Mouse (Mus musculus) forebrain, embryonic 13.5 days (tissue): ENCODE results near the gene Chaf1b. TPM values are rescaled to one million over a fixed set of nuclear protein-coding genes. Genes with fewer than 3 reads are reported as not detected.
A peak's percentile ranks its signal among the peaks of the same experiment; 100 is the strongest.

Experiments used
- ATAC-seq: fragments of 200-750 bp; cut with Nextera tagmentation; 2 replicates; pipeline ENCODE4 v1.8.0; 2017
- H3K27ac ChIP-seq: fragments of 300-500 bp; sonication (generic); 2 replicates; pipeline ENCODE4 v1.5.1; 2015; ENCODE audit warnings: inconsistent platforms, mild to moderate bottlenecking, moderate library complexity
- H3K27me3 ChIP-seq: fragments of 300-500 bp; sonication (generic); 2 replicates; pipeline ENCODE4 v1.6.1; 2015; ENCODE audit warnings: mild to moderate bottlenecking, inconsistent platforms
- H3K36me3 ChIP-seq: fragments of 300-500 bp; sonication (generic); 2 replicates; pipeline ENCODE4 v1.6.1; 2015; ENCODE audit warnings: mild to moderate bottlenecking, inconsistent platforms; ENCODE audit not compliant: poor library complexity, severe bottlenecking
- H3K4me1 ChIP-seq: fragments of 300-500 bp; sonication (generic); 2 replicates; pipeline ENCODE4 v1.6.1; 2015; ENCODE audit warnings: inconsistent platforms
- H3K4me2 ChIP-seq: fragments of 300-500 bp; sonication (generic); 2 replicates; pipeline ENCODE4 v1.6.1; 2015; ENCODE audit warnings: inconsistent platforms, mild to moderate bottlenecking, moderate library complexity
- H3K4me3 ChIP-seq: fragments of 300-500 bp; sonication (generic); 2 replicates; pipeline ENCODE4 v1.5.1; 2015; ENCODE audit warnings: mild to moderate bottlenecking, inconsistent platforms
- H3K9ac ChIP-seq: fragments of 300-500 bp; sonication (generic); 2 replicates; pipeline ENCODE4 v1.6.1; 2015; ENCODE audit warnings: mild to moderate bottlenecking, inconsistent platforms
- H3K9me3 ChIP-seq: fragments of 300-500 bp; sonication (generic); replicated peaks from 2 replicates; pipeline ENCODE4 v1.6.1; 2016; ENCODE audit warnings: inconsistent platforms
- WGBS: fragments of 180-500 bp; shearing (Covaris S2); methylation state at CpG from one replicate; pipeline ENCODE4 v1.1.7; 2015; 5-methylcytosine and 5-hydroxymethylcytosine counted together
- polyA plus RNA-seq: library from polyadenylated mRNA; unstranded; fragments of >200 nt; fragmentation: Nextera tagmentation; extraction: Ambion mirVana; gene quantifications from 2 replicates; pipeline ENCODE4 v1.2.1, GENCODE M21; 2015

Chaf1b gene
- polyA plus RNA-seq, 1 experiment from 2014 or later = 70.0 TPM

DNA sequence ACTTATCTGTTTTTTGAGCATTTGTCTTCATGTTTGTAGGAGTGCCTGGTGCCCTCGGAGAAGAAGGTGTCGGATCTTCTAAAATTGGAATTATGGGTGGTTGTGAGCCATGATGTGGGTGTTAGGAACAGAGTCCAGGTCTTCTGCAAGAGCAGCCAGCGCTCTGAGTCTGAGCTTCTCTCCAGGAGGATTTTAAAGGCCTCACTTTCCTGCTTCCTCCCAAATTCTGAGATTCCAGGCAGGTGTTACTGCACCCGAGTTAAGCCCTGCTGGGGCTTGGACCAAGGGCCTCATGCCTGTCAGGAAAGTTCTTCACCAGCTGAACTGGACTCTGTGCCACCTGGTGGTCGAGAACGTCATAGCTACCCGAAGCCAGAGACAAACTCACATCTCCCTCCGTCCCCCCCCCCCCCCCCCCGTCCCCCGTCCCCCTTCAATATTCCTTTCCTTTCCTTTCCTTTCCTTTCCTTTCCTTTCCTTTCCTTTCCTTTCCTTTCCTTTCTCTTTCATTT lies 31.7 kb downstream of the Chaf1b start:
- Histone ChIP-seq H3K9ac (no peak overlapping the region), H3K4me2 (no peak overlapping the region), H3K27ac (no peak overlapping the region), H3K4me3 (no peak overlapping the region), H3K9me3 (no peaks in the 10 kb centered on the region), H3K27me3 (no peaks in the 10 kb centered on the region), H3K4me1 (0 out of 2 replicates have a peak, but pooled peaks cover 3% of the 10 kb centered on the region), H3K36me3 (no peaks in the 10 kb centered on the region)
- 32% methylated on average over 10 of the region's 10 CpGs for WGBS
- ATAC-seq = no peak

DNA sequence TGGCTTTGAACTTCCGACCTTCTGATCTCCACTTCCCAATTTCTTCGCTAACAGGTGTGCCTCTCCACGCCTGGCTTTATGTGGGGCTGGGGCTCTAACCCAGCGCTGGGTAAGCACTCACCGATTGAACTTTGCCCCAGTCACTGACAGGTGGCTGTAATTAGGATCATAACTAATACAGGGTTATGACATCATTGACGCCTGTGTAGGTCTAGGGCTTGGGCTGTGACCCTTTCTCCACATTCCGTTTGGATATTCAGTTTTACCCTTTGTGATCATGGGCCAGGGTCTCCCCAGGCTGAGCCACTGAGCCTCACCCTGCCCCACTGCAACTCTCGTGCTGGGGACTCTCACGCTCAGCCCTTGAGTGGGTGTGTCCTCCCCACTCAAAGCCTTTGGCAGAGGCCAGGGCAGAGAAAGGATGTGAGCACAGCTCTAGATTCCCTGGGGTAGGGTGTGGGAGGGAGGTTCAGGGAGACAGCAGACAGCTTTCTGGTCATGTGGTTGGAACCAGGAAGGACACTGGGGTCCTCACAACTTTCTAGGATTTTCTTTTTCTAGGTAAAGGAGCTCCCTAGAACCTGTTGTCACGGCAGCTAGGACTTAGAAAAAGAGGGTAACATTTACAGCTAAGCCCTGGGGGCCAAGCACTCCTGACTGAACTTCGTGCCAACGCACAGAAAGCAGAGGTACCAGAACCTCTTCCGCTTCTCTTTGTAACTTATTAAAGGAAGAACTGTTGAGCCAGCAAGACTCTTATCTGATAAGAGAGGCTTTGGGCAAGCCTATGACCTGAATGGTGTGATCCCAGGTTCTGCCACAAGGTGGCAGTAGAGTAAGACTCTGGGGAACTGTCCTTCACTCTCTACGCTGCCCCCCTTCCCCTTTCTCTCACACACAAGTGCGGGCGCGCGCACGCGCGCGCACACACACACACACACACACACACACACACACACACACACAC lies 34.3 kb downstream of the Chaf1b start:
- no peak overlapping the region for H3K9ac ChIP-seq
- H3K27ac ChIP-seq = no peak overlapping the region
- H3K36me3 ChIP-seq = no peaks in the 10 kb centered on the region
- H3K27me3 ChIP-seq = no peaks in the 10 kb centered on the region
- H3K9me3 ChIP-seq = no peaks in the 10 kb centered on the region
- ATAC-seq = peak; percentile 72; the same call in 1 of the 2 replicates
- 47% methylated on average over 18 of the region's 22 CpGs for WGBS
- peak overlapping the region; percentile 10; the same call in 1 of the 2 replicates for H3K4me3 ChIP-seq
- peak overlapping the region; percentile 42 for H3K4me2 ChIP-seq
- 0 out of 2 replicates have a peak, but pooled peaks cover 3% of the 10 kb centered on the region for H3K4me1 ChIP-seq

DNA sequence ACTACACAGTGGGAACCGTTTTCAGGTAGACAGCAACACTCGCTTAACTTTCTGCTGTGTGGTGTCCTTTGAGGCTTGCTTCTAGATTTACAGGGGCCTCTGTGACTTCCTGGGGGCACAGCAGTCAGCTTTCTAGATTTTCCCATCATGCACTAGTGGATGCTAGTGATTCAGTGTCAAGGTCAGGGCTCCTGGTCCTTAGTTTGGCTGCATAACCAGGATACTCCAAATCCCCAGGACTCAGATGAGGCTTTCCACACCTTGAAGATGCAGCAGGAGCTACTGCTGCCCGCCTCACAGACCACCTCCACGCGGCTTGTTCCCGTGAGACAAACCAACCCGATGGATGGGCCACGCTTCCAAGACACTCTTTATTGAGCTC lies 35.0 kb downstream of the Chaf1b start:
- Histone ChIP-seq H3K4me2 (peak overlapping the region; percentile 42), H3K4me3 (peak overlapping the region; percentile 10; the same call in 1 of the 2 replicates), H3K27me3 (no peaks in the 10 kb centered on the region), H3K4me1 (0 out of 2 replicates have a peak, but pooled peaks cover 3% of the 10 kb centered on the region), H3K9ac (no peak overlapping the region), H3K27ac (no peak overlapping the region), H3K9me3 (no peaks in the 10 kb centered on the region), H3K36me3 (no peaks in the 10 kb centered on the region)
- WGBS = 69% methylated on average over 8 of the region's 8 CpGs
- no peak for ATAC-seq

DNA sequence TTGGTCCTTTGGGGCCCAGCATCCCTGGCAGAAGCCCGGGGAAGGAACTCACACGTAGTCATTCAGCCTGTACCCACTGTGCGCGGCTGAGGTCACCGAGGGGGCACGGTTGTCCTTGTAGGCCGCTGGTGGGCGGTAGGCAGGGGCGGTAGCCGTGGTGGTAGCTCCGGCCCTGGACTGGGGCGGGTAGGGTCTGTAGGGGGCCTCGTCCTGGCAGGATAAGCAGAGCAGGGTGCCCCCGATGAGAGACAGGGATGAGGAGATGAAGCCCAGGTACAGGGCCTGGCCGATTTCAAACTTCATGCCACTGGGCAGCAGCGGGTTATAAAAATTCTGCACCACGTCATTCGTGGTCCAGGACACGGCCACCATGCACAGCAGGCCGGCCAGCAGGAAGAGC lies 35.5 kb downstream of the Chaf1b start:
- 78% methylated on average over 20 of the region's 20 CpGs for WGBS
- Histone ChIP-seq H3K27ac (no peak overlapping the region), H3K4me1 (0 out of 2 replicates have a peak, but pooled peaks cover 3% of the 10 kb centered on the region), H3K36me3 (no peaks in the 10 kb centered on the region), H3K9me3 (no peaks in the 10 kb centered on the region), H3K27me3 (no peaks in the 10 kb centered on the region), H3K9ac (no peak overlapping the region), H3K4me2 (no peak overlapping the region), H3K4me3 (no peak overlapping the region)
- no peak for ATAC-seq

DNA sequence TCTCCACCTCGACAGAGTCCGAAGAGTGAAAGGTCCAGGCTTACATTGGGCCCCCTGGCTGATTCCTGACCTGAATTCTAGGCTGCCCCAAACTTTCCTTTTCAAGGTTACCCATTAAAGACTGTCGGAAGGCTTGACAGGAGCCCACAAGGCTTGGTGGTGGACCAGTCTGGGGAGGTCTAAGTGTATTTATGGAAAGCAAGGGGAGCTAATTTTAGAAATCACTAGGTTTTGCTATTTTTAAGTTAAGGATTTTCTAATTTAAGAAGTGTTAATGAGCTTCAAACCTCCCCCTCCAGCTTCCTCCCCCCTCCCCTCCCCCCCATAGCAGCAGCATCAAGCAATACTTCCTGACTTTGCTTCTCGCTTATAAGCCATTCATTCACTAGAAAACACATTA lies 37.0 kb downstream of the Chaf1b start:
- no peak overlapping the region for H3K4me3 ChIP-seq
- no peaks in the 10 kb centered on the region for H3K9me3 ChIP-seq
- no peak for ATAC-seq
- WGBS = 79% methylated on average over 4 of the region's 4 CpGs
- H3K27me3 ChIP-seq = no peaks in the 10 kb centered on the region
- H3K4me2 ChIP-seq = no peak overlapping the region
- H3K36me3 ChIP-seq = no peaks in the 10 kb centered on the region
- no peak overlapping the region for H3K27ac ChIP-seq
- no peak overlapping the region for H3K9ac ChIP-seq
- 0 out of 2 replicates have a peak, but pooled peaks cover 3% of the 10 kb centered on the region for H3K4me1 ChIP-seq

DNA sequence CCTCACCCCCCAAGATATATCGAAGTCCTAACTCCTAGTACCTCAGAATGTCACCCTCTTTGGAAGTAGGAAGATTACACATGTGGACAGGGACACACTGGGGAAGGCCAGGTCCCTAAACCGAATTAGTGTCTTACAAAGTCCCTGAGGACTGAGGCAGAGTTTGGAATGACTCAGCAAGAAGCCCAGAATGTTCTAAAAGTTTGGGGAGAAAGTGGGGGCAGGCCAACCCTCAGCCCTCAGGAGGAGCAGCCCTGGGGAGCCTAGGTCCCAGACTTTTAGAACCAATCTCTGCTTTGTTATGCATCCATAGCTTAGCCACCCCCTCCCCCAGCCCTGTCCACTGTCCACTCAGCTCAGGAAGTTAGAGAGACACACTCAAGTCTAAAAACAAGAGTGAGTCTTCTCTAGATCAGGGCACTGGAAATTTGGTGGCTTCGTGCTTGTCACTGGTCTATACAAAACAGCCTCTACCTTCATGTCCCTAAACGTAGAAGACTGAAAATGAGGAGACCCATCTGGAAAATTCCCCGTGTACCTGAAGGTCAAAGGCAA lies 39.2 kb downstream of the Chaf1b start:
- no peak overlapping the region for H3K4me3 ChIP-seq
- 77% methylated on average over 5 of the region's 5 CpGs for WGBS
- H3K9ac ChIP-seq = no peak overlapping the region
- H3K4me1 ChIP-seq = 0 out of 2 replicates have a peak, but pooled peaks cover 3% of the 10 kb centered on the region
- no peak for ATAC-seq
- H3K9me3 ChIP-seq = no peaks in the 10 kb centered on the region
- H3K4me2 ChIP-seq = no peak overlapping the region
- H3K27ac ChIP-seq = no peak overlapping the region
- H3K36me3 ChIP-seq = no peaks in the 10 kb centered on the region
- H3K27me3 ChIP-seq = no peaks in the 10 kb centered on the region

DNA sequence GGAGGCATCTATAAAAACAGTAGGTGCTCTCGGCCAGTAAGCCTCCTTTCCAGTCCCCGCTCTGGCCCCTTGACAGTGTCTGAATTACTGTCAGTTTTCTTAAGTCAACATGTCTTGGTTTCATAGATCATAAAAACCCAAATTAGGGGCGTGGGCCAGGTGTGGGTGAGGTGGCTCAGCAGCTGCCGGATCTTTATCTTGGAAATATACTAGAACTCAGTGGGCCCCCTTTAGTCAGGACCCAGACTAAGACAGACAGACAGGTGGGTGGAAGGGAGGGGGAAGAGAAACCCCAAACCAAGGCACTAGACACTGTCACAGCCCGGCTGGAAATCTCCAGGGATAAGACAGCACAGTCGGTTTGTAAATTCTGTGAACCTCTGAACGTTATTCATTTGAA lies 40.1 kb downstream of the Chaf1b start:
- H3K27ac ChIP-seq = no peak overlapping the region
- H3K4me2 ChIP-seq = no peak overlapping the region
- no peaks in the 10 kb centered on the region for H3K4me1 ChIP-seq
- no peak overlapping the region for H3K4me3 ChIP-seq
- ATAC-seq = no peak
- no peaks in the 10 kb centered on the region for H3K27me3 ChIP-seq
- H3K9ac ChIP-seq = no peak overlapping the region
- WGBS = 77% methylated on average over 7 of the region's 7 CpGs
- no peaks in the 10 kb centered on the region for H3K9me3 ChIP-seq
- no peaks in the 10 kb centered on the region for H3K36me3 ChIP-seq

DNA sequence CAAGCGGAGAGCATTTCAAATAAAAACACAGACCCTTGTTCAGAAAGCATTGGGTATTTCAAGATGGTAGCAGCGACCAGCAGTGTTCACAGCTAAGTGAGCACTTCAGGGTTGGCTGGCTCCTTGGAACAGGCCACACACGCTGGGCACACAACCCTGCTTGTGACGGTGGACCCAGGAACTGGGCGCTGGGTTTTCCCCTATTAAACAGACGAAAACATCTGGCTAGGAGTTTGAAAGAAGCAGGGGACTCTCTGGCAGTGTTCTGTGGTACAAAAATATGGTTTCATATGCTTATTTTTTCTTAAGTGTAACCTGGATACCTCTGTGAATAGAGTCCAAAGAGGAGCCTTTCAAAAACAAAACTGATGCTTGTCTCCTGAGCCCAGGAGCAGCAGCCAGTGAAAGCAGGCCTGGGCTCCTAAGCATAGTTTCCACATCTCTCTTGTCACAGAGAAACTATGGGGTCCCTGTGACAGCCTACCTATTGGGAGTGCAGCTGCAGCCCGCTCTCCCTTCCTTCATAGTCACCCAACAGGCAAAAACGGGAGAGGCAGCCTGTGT lies 42.1 kb downstream of the Chaf1b start:
- ATAC-seq = no peak
- H3K4me1 ChIP-seq = no peaks in the 10 kb centered on the region
- H3K4me3 ChIP-seq = no peak overlapping the region
- no peak overlapping the region for H3K4me2 ChIP-seq
- H3K27me3 ChIP-seq = no peaks in the 10 kb centered on the region
- no peak overlapping the region for H3K27ac ChIP-seq
- H3K9me3 ChIP-seq = no peaks in the 10 kb centered on the region
- 79% methylated on average over 8 of the region's 8 CpGs for WGBS
- no peak overlapping the region for H3K9ac ChIP-seq
- no peaks in the 10 kb centered on the region for H3K36me3 ChIP-seq

DNA sequence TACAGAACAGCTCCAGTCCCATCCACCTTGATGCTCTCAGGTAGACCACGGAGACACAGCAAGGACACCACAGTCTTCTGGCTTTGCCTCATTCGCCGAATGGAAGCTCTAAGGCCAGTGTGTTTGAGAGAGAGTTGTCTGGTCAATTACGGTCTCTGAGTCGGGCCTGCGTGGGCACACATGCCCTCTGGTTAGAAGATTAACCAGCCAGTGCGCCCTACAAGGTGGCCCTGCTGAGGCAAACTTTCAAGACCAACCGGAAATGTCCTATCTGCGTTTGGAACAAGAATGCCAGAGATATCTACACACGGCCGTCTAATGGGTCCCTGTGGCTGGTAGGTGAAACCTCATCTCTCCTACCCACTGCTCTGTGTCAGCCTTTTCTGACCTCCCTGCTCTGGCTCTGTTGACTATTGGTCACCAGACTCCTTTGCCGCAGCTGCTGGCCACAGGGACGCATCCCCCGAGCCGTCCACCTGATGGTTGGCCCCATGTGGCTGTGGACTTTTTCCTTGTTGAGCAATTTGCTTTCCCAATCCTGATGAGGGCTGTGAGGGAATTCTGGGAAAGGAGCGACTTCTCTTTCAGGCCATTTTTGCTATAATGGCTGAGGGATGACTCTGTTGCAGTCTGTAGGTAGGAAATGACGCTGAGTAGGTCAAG lies 45.8 kb downstream of the Chaf1b start:
- no peak overlapping the region for H3K4me3 ChIP-seq
- ATAC-seq = no peak
- no peaks in the 10 kb centered on the region for H3K36me3 ChIP-seq
- 91% methylated on average over 17 of the region's 17 CpGs for WGBS
- H3K27ac ChIP-seq = no peak overlapping the region
- no peak overlapping the region for H3K4me2 ChIP-seq
- peaks cover 9% of the 10 kb centered on the region for H3K27me3 ChIP-seq
- 0 out of 2 replicates have a peak, but pooled peaks cover 5% of the 10 kb centered on the region for H3K4me1 ChIP-seq
- no peak overlapping the region for H3K9ac ChIP-seq
- no peaks in the 10 kb centered on the region for H3K9me3 ChIP-seq

DNA sequence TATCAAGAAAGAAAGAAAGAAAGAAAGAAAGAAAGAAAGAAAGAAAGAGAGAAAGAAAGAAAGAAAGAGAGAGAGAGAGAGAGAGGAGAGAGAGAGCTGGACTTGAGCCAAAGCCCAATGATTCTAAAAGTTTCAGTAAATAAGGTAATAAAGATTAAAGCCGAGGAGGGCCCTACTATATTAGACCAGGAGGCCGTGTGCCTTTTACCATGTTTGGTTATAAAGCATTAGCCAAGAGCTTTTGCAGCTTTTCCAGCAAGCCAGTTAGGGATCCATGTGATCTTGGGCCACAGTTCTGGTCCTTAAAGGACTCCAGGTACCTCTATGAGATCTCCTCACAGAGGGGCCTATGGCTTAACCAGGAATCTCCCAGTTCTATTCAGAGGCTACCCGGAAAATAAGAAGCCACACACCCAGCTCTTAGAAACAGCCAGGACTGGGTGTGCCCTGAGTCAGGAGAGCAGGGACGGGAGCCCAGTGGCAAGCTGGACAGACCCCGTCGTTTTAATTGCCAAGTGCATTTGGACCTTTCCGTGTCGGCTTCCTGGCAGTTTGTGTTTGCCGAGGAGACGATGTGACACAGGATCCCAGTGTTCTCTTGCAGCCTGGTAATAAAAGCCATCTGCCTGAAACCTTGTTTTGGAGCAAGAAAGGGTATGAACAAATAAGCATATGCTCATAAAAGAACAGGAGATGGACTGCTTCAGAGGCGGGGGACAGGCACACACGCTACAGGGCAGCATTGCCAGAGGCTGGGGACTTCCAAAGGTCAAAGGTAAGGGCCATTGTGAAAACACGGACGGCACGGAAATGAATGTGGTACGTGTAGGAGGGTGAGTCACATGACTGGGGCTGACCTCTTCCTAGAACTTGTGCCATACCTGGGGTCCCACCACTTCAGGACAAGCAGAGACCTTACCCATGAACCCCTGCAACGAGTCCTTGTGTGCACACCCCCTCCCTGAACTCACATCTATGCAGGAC lies 48.8 kb downstream of the Chaf1b start:
- ATAC-seq = no peak
- Histone ChIP-seq H3K4me2 (no peak overlapping the region), H3K4me1 (0 out of 2 replicates have a peak, but pooled peaks cover 5% of the 10 kb centered on the region), H3K4me3 (no peak overlapping the region), H3K9ac (no peak overlapping the region), H3K36me3 (no peaks in the 10 kb centered on the region), H3K27ac (no peak overlapping the region), H3K9me3 (no peaks in the 10 kb centered on the region), H3K27me3 (peaks cover 37% of the 10 kb centered on the region)
- 67% methylated on average over 17 of the region's 17 CpGs for WGBS

DNA sequence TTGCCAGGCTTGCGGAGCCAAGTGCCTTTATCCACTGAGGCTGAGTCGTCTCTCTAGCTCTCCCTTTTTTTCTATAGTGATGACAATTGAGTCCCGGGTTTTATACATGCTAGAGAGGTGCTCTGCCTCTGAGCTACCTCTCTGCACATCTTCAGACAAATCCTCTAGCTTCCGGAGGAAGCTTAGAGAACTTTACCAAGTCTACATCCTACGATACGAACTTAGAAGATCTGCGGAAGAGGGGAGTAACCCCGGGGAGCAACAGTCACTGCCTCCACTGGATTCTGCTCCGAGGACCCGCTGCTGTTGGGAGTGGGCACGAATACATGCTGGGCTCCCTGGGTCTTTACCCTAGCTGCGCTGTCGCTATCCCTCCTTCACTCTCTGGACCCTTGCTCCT lies 50.9 kb downstream of the Chaf1b start:
- peaks cover 43% of the 10 kb centered on the region for H3K27me3 ChIP-seq

More for the DNA sequence above, 50.9 kb downstream of the Chaf1b start:
- Histone ChIP-seq H3K9me3 (no peaks in the 10 kb centered on the region), H3K27ac (no peak overlapping the region), H3K36me3 (no peaks in the 10 kb centered on the region), H3K4me2 (no peak overlapping the region), H3K9ac (no peak overlapping the region), H3K4me1 (0 out of 2 replicates have a peak, but pooled peaks cover 7% of the 10 kb centered on the region), H3K4me3 (no peak overlapping the region)
- ATAC-seq = no peak
- 19% methylated on average over 13 of the region's 13 CpGs for WGBS
